Mouse (Mus musculus): ENCODE data around the gene Lsm7. TPM values are rescaled to one million over a fixed set of nuclear protein-coding genes. Genes with fewer than 3 reads are reported as not detected.

The Lsm7 gene
- polyA plus RNA-seq, 1 experiment = 134 TPM

DNA sequence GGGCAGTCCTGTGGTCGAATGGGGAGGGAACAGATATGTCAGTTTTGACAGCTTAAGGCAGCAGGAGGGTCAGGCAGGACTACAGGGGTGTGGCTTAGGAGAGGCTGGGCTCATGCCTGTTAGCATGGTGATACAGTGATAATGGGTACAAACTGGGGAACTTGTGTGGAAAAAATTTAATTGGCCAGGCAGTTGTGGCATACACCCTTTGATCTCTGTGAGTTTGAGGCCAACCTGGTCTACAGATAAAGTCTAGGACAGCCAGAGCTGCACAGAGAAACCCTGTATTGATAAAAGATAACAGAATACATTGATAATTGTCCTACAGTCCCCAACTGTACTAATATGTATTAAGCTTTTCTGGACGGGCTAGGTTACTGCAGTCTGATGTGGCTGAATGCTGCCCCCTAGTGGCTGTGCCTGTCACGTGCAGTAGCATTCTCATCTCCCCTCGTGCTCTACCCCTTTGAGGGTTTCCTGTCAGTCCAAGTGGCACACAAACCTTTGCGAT, 25.2 kb upstream of the Lsm7 start:
- 15% methylated on average over 5 of the region's 5 CpGs for WGBS

DNA sequence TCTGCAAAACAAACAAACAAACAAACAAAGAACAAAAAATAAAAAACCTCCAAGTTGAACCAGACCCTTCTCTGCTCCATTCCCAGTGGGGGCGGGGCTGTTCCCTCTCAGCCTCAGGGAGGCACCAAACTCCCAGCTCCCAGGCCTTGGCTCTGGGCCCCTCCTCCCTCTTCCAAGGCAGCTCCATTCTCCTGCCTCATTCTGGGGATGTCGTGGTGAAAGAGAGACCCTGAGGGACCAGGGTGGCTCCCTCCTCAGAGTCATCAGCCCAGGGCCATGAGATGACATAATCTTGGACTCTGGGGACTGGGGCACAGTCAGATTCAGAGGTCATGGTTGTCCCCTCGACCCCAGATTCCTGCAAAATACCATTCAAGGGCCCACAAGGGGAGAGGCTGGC, 21.6 kb upstream of the Lsm7 start:
- WGBS = 29% methylated on average over 3 of the region's 3 CpGs
- no peak for DNase-seq (ENCODE audit: low read depth, low spot score)

More for the DNA sequence above, 25.2 kb upstream of the Lsm7 start:
- no peak for DNase-seq (ENCODE audit: low read depth, low spot score)

DNA sequence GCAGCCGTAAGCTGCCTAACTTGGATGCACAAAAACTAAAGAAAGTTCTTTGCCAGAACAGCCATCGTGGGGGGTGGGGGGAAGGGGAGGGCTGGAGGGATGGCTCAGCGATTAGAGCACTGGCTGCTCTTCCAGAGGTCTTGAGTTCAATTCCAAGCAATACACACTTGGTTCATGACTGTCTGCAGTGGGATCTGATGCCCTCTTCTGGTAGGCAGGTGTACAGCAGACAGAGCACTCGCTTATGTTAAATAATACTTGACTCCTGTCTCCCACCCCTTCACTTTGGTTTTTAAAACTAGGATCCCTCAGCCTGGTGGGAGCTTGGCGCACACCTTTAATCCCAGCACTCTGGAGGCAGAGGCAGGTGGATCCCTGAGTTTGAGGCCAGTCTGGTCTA, 21.0 kb upstream of the Lsm7 start:
- WGBS = 26% methylated on average over 5 of the region's 5 CpGs
- no peak for DNase-seq (ENCODE audit: low read depth, low spot score)

DNA sequence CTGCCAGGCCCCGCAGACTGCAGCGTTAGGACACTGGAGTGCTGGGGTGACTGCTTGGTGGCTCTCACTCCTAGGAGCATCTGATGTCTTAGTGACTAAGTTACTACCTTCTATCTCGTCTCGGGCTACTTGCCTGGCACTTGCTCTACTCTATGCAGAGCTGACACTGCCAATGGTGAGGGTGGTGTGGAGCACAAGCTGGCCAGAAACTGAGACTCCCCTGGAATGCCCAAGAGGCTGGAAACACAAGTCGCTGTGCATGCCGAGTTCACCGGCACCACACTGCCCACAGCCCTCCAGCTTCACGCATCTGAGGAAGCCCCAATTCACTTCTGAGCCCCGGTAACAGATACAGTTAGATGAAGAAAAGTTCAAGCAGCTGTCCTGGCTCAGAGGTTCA, 19.0 kb upstream of the Lsm7 start:
- DNase-seq (ENCODE audit: low read depth, low spot score) = no peak
- WGBS = 77% methylated on average over 9 of the region's 9 CpGs

DNA sequence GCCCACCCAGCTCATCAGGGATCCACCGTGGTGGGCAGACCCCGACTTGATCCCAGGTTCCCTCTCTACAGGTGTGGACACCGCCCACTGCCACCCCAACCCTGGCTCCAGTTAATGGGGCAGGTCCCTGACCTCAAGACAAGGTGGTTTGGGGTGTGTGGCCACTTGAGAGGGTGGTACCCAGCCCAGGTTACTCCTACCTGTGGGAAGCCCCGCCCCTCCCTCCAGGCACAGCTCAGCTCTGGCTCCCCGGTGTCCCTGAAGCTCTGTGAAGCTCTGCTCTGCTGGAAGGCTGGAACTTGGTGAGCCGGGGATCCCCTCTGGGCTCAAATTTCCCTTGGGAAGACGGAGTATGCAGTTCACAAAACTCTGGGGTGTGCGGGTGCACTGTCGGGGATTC, 16.6 kb upstream of the Lsm7 start, which contains the start of gene Tmprss9:
Gene Tmprss9 (plus strand): TSS at position 268 of the 400 bp plus-strand sequence.
- DNase-seq (ENCODE audit: low read depth, low spot score) = no peak

DNA sequence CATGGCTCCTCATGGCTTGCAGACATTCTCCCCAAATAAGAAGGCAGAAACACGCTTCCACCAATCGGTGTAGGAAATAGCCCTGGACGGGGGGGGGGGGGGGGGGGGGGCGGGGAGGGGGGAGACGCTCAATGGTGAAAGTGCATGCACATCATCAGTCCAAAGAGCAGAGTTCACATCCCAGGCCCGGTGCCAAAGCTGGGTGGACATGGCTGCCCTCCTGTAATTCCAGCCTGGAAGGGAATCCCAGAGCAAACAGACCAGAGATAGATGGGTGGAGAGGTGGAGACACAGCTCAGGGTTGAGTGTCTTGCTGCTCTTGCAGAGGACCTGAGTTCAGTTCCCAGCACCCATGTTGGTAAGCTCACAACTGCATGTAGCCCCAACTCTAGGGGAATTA, 16.0 kb upstream of the Lsm7 start:
- no peak for DNase-seq (ENCODE audit: low read depth, low spot score)

More for the DNA sequence above, 16.6 kb upstream of the Lsm7 start, which contains the start of gene Tmprss9:
- 17% methylated on average over 9 of the region's 9 CpGs for WGBS

DNA sequence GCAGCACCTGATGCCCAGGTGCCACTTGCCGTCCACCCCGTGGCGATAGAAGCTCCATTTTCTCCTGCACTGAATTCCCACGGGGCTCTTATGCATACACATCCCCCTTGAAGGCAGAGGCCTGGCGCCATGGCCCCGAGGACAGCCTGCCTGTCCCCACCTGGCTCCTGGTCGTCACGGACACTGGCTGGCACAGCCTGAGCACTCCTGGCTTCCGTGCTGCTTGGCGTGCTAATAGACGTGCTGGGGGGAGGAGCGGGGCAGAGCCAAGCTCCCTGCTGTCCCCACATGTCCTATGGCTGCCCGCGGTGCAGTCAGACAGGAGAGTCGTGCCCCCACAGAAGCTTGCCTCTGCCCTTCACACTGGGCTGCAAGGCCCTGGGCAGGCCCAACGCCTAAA, 9.4 kb upstream of the Lsm7 start:
- no peak for DNase-seq (ENCODE audit: low read depth, low spot score)
- 89% methylated on average over 16 of the region's 16 CpGs for WGBS

More for the DNA sequence above, 16.0 kb upstream of the Lsm7 start:
- 34% methylated on average over 3 of the region's 6 CpGs for WGBS

DNA sequence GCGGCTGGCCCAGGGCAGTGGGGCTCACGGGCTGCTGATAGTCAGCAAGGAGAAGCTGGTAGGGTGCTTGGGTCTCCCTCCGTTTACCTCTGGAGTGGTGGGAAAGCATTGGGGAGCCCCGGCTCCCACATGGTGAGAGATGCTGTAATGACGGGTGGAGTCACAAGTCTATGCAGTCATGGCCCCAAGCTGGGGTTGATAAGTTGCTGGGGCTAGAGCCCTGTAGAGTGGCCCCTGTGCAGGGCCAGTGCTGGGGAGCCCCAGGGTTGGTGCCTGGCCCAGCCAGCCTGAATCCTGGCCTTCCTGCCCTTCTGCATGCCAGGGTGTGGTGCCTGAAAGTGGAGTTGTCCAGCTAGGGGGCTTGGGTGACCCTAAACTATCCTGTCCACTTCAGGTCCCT, 7.3 kb upstream of the Lsm7 start:
- no peak for DNase-seq (ENCODE audit: low read depth, low spot score)
- WGBS = 92% methylated on average over 5 of the region's 5 CpGs

DNA sequence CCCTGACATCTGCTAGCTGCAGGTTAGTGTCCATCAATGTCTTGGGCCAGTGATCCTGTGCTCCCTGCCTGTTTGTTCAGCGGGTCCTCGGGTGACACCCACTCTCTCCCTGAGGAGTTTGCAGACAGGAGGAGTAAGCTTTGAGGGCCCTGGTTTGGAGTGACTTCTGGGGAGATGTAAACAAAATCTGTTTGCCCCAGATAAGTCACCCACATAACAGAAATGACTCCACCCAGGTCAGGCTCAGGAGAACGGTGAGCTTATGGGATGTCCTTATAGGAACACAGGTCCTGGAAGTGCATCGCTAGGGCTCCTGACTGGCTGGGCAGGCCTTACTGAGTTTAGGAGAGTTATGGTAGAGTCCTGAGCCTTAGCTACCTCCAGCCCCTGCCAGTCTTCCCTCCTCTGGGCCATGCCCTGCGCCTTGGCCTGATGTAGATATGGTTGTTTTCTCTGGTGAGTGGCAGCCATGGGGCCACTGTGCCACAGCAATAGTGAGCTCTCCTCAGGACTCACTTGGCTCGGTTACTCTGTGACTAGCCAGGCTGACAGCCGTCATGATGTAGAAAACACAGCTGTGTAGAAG, 3.4 kb upstream of the Lsm7 start:
- WGBS = 80% methylated on average over 7 of the region's 7 CpGs

DNA sequence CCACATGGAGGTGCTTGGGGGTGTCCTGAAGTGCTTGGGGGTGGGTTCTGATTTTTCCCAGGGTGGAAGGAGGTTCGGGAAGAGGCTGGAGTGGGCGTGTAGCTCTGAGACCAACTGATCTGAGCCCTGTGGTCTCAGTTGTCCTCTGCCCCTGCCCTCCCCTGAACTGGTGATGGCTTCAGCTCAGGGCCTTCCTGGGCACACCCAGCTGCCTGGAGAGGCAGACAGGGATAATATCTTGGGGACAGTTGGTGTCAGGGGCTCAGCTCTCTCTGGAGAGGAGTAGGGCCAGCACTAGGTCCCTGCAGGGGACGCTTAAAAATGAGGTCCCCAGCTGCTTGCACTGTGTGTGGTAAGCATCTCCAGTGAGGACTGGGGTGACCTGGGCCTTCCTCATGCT, 2.8 kb upstream of the Lsm7 start:
- WGBS = 79% methylated on average over 3 of the region's 3 CpGs
- no peak for DNase-seq (ENCODE audit: low read depth, low spot score)

More for the DNA sequence above, 3.4 kb upstream of the Lsm7 start:
- DNase-seq (ENCODE audit: low read depth, low spot score) = no peak

DNA sequence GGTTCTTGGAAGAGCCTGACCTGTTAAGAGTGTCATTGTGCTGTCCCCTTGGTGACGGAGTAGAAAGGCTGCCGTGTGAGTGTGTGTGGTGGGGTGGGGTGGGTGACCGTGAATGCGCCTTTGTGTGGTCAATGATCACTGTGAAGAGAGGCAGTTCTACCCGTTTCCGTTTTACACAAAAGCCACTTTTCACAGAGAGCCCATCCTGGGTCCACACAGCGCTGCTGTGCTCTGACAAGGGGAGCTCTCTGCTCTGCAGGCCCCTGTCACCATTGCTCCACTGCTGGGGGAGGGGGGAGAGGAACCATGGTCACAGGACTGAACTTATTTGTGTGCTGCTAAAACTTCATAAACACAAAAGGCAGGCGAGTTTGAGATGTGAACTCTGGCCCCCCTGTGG, 2.4 kb upstream of the Lsm7 start:
- no peak for DNase-seq (ENCODE audit: low read depth, low spot score)
- WGBS = 70% methylated on average over 8 of the region's 8 CpGs

DNA sequence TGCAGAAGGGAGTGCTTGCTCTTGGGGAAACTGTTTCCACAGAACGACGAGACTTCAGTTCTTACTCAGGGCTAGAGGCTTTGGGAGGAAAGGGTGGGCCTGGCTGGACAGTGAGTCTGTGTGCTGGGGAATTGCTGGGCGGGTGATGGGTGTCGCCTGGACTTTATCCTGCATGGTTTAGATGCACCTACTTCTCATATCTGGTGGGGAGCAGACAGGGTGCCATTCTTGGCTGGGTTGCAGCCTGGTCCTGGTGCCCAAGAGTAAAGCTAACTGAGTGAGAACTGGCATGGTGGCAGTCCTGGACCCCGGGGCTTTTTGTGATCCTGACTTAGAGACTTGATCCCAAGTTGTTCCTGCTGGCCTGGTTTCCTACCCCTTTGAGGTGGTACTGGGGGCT, 1.9 kb upstream of the Lsm7 start:
- 55% methylated on average over 5 of the region's 5 CpGs for WGBS

DNA sequence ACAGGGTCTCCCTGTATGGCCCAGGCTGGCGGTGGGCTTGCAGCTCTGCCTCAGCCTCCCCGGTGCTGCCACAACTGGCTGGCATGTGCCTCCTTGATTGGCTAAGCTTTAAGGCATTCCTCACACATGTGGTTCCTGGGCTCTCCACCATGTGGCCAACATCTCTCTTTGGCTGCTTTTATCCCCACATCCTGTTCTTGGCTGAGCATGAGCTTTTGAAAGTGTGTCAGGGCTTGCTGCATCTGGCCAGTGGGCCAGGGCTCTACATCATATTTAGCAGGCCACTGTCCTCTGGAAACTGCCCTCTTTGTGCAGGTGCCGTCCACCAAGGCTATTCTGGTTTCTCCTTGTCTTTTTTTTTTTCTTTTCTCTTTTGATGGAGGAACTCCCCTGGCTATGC, 1.3 kb upstream of the Lsm7 start:
- DNase-seq (ENCODE audit: low read depth, low spot score) = no peak
- 49% methylated on average over 3 of the region's 3 CpGs for whole genome bisulfite sequencing

More for the DNA sequence above, 1.9 kb upstream of the Lsm7 start:
- no peak for DNase-seq (ENCODE audit: low read depth, low spot score)

DNA sequence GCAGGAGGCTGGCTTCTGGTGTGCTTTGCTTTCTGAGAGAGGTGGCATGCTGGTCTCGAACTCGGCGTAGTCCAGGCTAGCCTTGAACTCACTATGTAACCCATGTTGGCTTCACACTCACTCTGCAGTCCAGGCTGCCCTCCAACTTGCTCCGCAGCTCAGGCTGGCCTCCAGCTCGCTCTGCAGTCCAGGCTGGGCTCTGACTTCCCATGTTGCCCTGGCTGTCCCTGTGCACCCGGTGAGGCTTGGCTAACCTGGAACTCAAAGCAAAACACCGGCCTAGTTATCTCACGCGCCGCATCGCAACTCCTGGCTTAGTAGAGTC, 702 bp upstream of the Lsm7 start:
- DNase-seq (ENCODE audit: low read depth, low spot score) = no peak
- 9% methylated on average over 11 of the region's 11 CpGs for WGBS

DNA sequence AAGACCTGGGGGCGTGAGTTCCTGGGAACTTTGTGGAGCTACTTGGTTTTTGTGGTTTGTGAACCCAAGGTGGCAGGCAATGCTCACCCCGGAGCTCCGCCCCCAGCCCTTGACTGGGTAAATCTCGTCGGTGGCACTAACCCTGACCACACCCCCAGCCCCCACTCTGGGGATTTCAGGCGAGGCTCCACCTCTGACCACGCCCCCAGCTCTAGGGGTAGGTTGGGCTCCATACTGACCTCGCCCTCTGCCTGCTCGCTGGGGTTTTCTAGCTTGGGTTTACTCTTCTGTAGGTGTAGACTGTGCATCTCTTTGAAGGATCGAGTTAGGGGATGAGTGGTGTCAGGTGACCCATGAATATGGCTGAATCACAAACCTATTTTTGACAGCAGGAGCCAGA, 6.4 kb downstream of the Lsm7 start:
- DNase-seq (ENCODE audit: low read depth, low spot score) = no peak
- 5% methylated on average over 10 of the region's 10 CpGs for WGBS

DNA sequence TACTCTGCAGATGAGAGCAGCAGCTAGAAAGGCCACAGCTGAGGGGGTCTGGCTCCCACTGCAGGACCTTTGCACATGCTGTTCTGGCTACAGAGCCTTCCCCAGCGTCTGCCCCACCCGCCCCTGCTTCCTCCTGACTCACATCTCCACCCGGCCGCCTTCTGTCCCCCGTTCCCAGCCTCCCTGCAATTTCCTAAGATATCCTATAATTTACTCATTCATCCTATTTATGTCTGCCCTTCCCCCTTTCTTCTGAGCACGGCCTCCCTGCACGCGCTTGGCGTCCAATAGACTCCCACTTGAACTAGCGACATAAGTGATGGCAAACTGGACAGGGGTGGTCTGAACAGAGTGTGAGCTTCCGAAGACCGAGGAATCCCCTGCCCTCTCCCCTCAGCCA, 9.3 kb downstream of the Lsm7 start:
- no peak for DNase-seq (ENCODE audit: low read depth, low spot score)
- WGBS = 58% methylated on average over 12 of the region's 12 CpGs

DNA sequence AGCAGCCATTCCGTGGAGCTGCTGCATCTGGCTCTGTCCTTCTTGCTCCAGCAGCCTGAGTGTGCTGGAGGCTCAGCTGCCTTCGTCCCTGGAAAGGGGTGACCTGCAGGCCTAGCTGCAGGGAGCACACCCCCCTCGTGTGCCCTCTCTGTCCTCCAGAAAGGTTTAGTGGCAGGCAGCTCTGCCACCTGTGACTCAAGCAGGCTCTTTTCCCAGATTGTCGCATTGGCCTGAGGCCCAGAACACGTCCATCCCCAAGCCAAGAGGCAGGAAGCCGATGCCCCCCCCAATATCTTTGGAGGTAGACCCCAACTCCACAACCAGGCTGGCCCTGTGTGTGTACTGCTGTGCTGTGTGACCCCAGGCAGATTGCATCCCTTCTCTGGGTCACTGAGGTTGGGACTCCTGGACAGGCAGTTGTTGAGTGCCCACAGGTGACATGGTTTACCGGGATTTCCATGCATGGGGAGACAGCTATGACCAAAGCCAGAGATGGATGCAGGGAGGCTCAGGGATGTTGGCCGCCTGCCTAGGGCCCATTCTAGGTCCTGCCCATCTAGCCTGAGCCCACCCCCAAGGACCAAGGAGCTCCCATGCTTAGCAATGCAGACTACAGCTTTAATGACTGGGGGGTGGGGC, 9.8 kb downstream of the Lsm7 start:
- WGBS = 75% methylated on average over 8 of the region's 8 CpGs
- no peak for DNase-seq (ENCODE audit: low read depth, low spot score)

DNA sequence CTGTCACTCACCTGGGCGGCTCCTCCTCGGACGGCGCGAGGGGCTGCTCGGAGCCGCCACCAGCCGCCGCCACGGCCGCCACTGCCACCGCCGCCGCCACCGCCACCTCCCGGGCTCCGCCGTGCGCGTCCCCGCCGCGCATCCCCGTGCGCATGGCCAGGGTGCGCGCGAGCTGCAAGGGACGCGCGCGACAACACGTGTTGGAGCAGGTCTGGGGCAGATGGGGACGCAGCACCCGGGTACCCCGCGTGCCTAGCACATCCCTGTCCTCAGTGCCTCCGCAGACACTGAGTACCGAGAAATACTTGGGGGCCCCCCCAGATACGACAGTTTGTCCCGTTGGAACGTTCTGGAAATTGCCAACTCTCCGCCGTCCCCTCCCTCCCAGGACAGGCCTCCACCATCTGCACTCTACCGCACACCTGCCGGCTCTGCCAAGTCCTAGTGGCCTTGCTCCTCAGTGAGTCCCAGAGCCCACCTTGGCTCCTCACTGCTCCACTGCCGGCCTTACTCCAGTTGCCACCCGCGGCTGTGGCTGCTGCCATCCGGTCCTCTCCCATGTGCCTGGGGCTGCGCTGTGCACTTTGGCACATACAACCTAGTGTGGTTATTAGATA, 11.0 kb downstream of the Lsm7 start, which contains the start of gene Lingo3:
Gene Lingo3 (minus strand): TSS at position 109 of the 617 bp plus-strand sequence.
- no peak for DNase-seq (ENCODE audit: low read depth, low spot score)
- WGBS = 4% methylated on average over 46 of the region's 51 CpGs

DNA sequence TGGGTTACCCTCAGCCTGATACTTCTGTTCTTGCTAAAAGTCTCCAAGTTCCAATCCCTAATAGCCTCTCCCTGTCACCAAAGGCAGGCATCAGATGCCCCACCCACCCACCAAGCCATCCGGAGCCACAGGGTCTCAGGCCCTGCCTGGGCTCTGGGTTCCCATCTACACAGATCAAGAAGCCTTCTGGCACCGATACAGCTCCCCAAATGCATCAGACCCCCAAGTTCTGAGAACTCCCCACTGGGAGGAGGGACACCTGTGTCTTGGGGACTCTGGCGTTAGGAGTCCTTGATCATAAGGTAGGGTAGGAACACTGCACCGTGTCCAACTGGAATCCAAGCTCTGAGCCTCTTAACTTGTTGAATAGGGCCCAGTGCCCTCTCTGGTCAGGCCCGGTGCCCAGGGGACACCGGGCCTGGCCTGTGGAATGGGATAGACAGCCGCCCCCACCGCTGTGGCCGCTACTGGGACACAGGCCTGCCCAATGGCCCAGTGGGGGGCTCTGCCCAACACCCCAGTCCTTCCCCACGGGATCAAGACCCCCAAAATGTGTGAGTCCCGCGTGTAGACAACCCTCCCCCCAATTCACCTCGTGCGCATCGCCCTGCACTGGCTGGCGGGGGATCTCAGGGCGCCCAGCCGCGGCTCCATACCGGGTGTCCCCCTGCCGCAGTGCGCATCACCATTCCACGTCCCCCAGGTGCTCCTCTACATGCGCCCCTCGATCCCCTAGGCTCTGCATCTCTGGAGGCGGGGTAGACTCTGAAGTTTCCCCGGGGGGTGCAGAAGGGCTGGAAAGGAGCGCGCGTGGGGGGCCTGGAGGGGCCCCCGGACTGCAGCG, 11.7 kb downstream of the Lsm7 start:
- DNase-seq (ENCODE audit: low read depth, low spot score) = no peak
- 11% methylated on average over 32 of the region's 32 CpGs for WGBS

DNA sequence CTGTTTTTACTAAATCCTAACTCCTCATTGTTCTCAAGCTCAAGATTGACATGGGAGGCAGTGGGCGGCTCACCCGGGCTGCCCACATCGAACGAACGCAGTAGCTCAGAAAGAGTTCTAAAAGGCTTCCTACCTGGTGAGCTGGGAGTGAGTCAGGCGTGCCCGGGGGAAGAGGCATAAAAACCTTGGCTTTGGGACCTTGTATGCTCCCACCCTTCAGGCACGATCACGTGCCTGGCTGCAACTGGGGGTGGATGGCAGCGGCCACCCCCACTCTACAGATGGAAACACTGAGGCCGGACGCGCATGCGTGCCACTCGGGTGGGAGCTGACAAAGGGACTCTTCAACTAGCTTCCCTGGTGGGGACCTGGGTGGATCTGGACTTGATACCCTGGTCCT, 12.7 kb downstream of the Lsm7 start:
- no peak for DNase-seq (ENCODE audit: low read depth, low spot score)
- WGBS = 78% methylated on average over 15 of the region's 15 CpGs
